Mouse (Mus musculus): ENCODE data around the gene Ovca2.

Ovca2 gene

DNA sequence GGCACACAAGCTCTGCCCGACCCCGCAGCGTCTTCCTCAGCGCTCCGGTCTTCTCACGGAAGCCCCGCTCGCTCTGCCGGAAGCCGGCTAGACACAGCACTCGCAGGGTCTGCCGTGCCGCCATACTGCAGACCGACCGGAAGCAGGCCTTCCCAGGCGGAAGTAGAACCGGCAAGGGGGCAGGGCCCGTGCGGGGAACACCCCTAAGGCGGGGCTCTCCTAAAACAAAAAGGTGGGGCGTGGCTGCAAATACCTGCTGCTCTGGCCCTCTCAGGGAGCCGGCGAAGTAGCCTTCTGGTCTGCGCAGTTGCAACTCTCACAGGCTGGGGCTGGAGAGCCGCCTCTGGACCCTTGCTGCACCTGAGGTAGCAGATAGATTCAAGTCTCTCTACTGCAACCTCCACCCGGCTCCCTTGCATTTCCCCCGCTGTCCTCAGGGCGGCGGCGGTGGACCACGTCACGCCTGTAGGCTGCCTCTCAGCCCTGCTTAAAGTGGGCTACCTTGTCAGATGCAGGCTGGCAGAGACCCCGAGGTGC, at the start of gene Ovca2:
TSS of gene Ovca2 (minus strand) at position 164 of the 537 bp plus-strand sequence.
- DNase-seq (ENCODE audit: low spot score), result peak; percentile 92

DNA sequence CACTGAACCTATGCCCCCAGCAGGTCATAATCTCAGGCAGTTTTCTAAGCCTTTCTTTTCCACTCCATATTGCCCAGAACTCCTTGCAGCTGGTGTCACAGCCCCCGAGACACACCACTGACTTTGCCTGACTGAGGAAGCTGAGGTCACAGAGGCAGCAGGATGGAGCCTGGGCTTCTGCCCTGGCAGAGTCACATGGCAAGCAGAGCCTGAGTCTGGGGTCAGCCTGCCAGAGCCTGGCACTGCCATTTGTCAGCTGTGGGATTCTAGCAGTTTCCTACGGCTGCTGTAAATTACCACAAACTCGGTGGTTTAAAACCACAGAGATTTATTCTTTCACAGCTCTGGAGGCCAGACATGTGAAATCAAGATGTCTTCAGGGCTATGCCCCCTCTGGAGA, 49.0 kb upstream of the Ovca2 start:
- DNase-seq (ENCODE audit: low spot score), result no peak

DNA sequence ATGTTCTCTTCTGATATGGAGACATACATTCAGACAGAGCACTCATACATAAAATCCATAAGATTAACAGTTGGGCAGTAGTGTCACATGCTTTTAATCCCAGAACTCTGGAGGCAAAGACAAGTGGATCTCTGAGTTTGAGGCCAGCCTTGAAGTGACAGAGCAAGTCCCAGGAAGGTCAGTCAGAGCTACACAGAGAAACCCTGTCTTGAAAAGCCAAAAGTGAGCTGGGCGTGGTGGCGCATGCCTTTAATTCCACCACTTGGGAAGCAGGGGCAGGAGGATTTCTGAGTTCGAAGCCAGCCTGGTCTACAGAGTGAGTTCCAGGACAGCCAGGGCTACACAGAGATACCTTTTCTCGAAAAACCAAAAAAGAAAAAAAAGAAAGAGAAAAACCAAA, 46.2 kb upstream of the Ovca2 start:
- DNase-seq (ENCODE audit: low spot score), result no peak

DNA sequence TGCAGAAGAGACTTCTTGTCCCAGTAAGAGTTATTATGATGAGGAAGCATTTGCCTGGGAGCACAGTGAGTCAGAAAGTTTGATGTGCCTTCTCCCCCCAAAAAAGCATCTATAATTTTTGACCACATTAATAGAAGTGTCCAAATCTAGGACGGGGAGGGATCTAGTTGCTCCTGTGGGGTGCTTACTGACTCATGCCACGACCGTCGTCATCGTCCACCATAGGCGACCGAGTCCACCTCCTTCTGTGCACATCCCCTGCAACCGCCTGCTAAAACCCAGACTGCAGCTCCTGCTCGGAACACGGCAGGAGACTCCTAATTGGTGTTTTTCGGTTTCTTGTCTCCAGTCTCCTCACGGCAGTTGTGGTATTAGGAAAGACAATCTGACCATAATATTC, 45.4 kb upstream of the Ovca2 start:
- DNase-seq (ENCODE audit: low spot score), result no peak

DNA sequence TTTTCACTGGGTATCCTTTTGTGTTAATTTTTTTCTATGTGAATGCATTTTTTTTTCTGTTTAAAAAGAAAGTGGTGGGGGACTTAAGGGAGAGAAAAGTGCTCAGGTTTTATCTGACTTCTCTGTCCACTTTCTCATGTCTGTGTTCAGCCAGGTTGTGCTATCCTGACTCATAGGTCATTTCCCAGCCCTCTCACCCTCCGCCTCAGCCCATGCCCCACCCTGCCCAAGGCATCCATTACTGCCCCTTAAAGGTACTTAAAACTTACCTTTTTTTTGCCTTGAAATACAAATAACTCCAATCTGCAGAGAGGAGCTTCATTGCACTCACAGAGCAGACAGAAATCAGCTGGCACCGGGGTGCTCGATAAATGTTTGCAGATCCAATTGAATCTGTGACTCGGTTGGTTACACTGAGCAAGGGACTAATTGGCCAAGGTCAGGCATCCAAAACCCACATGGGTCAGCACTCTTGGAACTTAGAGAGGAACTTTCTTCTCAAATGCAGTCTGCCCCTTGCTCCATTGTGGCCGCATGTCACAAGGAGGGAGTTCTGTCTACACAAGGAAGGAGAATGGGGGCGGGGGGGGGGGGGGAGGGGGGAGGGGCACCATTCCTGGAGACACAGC, 42.0 kb upstream of the Ovca2 start:
- DNase-seq (ENCODE audit: low spot score), result peak; percentile 38

DNA sequence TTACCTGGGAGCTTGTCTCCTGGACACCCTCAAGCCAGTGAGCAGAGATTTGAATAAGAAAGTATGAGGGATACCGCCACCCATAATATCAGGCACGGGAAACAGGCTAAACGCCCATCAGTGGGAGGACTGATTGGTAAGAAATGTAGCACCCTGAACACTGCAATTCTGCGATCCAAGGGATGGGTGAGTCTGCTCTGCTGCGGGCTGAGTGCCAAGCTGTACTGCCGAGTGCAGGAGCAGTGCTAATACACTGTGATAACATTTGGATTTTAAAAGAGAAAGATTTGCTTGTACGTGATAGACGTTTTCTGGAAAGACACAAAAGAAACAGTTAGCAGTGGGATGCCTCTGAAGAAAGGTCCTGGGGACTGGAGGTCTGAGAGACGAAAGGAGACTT, 41.5 kb upstream of the Ovca2 start:
- no peak for DNase-seq (ENCODE audit: low spot score)

DNA sequence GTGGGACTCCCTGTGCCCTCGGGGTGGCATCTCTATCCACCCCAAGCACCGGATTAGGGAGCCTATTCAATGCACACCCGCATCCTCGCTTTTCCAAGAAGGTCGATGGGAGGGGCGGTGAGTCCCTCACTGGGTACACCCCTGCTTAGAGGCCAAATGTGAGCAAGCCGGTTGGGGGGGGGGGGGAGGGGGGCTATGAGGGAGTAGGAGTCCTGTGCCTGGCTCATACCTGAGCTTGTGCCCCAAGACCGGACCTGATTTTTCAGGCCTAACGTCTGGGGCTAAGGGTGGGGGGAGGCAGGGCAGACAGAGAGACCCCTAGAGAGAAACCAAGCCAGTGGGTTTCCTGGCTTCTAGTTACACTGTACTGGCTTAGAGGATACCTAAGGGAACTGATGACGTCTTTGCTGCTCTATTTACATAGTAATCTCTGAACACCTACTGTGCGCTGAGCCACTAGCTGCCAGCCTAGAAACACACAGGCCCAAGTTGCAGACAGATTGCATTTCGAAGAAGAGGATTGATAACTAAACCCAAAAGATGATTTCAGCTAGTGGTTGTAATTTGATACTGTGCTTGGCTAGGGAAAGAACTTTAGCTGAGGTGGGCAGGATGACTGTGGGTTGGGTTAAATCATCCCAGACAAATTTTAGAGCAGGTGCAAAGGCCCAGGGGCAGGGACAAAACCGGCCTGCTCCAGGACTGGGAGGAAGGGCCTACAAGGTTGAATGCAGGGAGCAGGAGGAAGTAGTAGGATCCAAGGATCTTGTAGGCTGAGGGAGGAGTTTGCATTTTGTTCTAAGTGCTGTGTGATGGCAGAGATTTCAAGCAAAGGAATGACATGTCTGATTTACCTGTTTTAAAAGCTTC, 35.7 kb upstream of the Ovca2 start:
- no peak for DNase-seq (ENCODE audit: low spot score)

DNA sequence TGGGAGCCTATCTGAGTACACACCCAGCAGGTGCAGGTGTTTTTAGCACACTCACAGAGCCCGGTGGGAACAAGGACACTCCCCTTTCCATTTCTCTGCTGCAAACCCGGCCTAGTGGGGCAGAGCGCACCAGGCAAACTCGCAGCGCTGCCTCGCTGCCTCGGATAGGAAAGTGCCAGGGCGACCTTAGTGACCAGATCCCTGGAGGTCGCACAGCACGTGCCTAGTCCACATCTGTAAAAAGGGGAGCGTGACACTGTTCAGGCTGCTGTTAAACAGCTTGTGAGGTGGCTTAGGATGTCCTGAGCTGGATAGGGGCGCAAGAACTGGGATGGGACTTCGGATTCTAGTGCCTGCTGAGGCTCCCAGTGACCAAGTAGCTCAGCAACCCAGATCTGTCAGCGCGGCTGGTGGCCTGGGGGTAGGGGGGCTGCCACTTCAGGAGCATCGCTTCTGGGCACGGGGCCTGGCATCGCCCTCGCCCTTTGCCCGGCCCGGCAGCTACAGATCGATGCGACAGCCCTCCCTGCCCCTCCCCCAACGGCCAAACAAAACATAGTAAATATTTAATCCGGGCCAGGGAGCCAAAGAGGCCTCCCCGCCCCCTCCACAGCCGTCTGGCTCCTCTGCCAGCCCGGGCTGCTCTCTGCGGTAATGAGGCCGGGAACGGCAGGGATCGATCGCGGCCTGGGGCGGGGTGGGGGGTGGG, 34.9 kb upstream of the Ovca2 start:
- DNase-seq (ENCODE audit: low spot score), result peak; percentile 82

DNA sequence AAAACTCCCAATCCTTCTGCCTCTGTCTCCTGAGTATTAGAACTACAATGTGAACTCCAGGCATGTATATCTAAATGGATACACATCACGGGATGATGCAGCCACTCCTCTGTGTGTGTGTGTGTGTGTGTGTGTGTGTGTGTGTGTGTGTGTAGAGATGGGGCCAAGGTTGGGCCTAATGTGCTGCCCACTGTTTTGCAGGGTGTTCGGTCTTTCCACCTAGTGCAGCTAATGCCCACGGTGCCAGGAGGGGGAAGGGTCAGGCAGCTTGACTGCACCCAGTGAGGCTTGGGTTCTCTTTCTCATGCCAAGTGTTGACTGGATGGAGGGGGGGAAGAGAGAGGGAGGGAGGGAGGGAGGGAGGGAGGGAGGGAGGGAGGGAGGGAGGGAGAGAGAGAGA, 34.2 kb upstream of the Ovca2 start:
- no peak for DNase-seq (ENCODE audit: low spot score)

DNA sequence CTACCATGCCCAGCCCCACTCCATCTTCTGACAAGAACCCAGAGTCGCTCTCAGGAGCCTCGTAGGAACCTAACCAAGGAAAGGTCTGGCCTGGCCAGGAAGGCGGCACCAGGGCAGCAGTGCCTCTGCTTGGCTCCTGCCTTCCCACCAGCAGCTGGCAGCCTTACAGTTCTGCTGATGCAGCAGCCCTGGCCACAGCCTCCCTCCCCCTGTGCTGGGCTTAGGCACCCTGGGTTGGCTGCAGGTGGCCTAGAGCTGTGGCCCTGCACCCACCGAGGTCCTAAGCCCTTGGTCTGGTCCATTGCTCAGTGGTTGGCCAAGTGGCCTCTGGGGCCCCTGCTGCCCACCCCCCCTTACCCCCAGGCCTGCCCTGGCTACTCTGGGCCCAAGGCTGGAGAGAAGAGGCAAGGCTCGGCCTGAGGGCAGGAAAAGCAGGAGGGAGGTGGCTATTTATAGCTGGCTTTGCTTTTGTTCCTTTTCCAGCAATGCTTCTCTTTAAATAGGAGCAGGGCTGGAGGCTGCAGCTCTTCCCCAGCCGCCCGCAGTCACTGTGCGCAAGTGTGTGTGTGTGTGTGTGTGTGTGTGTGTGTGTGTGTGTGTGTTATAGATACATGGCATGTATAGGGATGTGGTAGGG, 33.5 kb upstream of the Ovca2 start:
- DNase-seq (ENCODE audit: low spot score), result no peak

DNA sequence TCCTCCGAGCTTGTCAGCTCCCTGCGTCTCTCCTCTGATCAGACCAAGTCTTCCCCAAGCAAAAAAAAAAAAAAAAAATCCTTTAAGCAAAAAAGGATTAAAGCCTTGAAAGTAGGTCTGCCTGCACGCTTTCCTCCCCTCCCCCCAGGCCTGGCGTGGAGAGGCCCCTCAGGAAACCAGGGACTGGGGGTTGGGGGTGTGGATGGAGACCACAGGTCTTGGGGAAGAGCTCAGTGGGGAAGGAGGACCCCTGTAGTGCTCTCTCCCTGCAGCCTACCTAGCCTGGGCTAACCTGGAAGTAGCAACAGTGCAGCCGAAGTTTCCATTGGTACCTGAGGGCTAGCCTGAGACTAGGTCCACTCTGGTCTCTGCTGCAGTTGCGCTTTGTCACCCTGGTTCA, 32.1 kb upstream of the Ovca2 start:
- DNase-seq (ENCODE audit: low spot score), result no peak

DNA sequence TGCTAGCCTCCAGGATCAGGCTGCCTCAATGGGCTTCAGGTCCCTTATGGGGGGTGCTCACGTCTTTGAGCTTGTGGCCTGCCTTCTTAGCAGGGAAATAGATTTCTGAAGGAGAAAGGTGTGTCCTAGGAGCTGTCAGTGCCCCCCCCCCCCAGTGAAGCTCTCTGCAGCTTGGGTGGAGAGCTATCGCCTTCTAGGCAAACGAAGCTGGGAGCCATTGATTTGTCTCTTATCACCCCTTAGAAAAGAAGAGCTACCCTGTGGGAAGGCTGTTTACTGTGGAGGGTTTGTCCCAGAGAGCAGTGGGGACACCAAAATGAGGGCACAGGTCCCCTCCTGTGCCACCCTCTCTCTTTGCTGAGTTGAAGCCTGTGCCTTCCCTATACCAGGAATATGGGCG, 31.5 kb upstream of the Ovca2 start:
- DNase-seq (ENCODE audit: low spot score), result no peak

DNA sequence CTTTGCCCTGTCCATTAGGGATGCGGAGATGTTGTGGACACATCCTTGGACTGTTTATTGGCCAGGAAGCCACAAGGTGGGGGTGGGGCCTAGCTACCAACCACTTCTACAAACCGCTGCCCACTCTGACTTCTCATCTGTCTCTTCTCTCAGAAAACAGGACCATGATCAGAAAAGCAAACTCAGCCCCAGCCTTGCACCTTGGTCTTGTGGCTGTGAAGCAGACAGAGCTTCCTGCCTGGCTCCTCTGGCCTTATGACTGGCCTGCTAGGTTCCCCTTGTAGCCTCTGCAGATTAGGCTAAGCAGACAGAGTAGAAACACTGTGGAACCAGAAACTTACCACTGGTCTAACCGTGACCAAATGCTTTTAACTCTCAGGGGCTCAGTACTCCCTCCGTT, 30.7 kb upstream of the Ovca2 start:
- no peak for DNase-seq (ENCODE audit: low spot score)

DNA sequence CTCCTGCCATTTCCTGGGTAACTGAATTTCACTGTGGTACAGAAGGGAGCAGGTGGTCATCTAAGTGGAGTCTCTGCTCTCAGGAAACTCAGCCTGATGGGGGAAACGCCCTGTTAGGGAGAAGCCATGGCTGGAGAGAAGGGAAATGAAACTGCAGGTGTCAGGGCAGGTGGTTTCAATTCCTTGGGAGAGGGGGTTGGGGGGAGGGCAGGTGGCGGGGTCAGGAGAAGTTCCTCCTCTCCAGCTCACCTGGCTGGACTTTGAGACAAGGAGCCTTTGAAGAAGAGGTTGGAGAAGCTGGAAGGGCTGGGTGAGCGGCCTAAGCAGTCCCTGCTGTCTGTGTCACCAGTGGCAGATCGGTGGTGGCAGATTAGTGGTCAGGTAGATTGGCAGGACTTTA, 27.7 kb upstream of the Ovca2 start:
- peak; percentile 67 for DNase-seq (ENCODE audit: low spot score)

DNA sequence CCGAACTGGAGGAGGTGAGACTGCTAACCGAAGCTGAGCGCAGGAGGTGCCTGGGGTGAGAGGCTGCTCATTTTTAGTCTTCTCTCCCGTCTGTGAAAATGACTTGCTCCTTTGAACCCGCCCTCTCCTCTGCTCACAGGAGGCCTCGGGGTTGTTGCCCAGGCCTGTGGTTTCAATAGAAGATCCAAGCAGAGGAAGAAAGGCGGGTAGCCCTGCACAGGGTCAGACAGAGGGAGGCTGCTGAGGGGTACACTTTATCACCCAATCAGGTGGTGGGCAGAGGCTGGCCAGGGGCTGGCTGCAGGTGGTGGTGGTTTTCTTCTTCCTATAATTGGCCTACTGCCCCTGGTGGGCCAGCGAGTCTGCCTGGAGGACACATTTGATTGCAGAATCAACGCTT, 25.8 kb upstream of the Ovca2 start:
- no peak for DNase-seq (ENCODE audit: low spot score)

DNA sequence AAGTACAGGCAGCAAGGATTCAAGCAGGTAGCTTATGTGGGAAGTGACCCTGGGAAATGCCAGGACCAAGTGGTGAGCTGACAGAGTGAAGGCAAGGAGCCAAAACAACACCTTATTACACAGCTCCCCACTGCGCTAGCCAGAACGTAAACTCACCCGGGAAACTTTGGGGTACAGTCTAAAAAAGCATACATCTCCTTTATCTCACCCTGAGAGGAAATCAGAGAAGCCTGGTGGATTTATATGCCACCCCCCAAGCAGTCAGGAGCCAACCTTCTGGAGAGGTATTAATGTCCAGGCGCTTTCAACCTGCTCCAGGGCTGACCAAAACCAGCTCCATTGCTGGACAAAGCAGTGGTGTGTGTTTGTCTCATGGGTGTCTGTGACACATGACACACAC, 25.3 kb upstream of the Ovca2 start:
- no peak for DNase-seq (ENCODE audit: low spot score)

DNA sequence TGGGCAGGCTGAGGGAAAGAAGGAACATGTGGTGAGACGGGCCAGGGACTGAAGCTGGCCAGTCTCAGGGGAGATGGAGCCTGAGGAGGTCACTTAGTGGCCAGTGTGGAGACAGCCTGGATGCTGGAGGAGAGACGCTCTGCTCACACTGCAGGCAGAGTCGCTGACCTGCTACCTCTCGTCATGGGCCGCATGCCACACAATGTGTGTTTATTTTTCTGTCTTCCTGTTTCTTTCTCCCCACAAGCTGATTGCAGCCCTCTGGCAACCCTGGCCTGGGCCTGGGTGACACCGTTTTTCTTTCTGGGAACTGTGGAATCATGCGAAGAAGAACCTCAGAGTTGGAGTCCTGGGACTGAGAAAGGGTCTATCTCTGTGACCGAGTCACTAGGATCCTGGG, 23.1 kb upstream of the Ovca2 start:
- no peak for DNase-seq (ENCODE audit: low spot score)

DNA sequence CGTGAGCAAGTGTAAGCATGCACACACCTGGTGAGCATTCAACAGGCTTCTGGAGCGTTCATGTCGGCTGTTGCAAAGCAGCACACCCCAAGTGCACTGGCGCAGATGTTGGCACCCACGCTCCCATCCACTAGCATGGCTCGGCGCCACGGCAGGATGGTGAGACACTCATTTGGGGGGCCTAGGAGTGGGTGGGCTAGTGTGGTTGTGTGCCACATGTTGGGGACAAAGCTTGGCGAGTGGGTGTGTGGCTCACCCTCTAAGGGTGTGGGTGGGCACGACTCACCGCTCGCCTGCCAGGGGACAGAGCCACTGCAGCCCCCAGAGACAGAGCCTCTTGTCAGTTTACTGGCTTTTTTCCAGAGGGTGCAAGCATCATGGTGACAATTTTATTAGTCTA, 22.3 kb upstream of the Ovca2 start:
- no peak for DNase-seq (ENCODE audit: low spot score)

DNA sequence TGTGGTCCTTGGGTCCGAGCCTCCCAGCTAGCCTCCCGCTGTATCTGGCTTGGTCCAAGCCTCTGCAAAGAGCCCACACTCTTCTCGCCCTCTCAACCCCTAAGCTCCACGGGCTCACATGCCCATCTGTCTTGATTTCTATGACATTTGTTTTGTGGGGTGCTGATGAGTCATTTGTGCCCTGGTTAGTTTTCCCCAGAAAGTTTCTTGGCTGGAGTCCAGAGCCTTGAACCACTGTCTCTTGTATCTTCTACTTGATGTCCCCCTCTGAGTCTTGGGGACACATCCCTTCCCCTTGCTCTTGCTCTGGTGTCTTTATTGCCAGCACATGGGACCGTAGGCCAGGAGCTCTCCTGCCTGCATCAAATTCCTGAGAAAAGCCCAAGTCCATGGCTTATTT, 21.3 kb upstream of the Ovca2 start:
- DNase-seq (ENCODE audit: low spot score), result no peak

DNA sequence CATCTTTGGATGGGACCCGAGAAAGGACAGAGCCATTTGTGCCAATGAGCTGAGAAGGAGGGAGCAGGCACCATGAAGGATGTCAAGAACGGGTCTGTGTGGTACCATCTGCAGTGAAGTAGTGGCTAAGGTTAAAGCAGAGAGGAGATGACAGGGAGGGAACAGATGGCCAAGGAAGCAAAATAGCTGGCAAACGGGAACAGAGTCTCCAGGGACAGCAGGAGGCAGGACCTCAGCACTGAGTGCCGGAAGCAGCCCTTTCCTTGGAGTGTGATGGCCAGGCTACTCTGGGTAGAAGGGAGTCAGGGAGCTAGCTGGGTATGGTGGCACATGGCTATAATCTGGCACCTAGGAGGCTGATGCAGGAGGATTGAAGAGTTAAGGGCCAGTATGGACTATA, 20.2 kb upstream of the Ovca2 start:
- no peak for DNase-seq (ENCODE audit: low spot score)

DNA sequence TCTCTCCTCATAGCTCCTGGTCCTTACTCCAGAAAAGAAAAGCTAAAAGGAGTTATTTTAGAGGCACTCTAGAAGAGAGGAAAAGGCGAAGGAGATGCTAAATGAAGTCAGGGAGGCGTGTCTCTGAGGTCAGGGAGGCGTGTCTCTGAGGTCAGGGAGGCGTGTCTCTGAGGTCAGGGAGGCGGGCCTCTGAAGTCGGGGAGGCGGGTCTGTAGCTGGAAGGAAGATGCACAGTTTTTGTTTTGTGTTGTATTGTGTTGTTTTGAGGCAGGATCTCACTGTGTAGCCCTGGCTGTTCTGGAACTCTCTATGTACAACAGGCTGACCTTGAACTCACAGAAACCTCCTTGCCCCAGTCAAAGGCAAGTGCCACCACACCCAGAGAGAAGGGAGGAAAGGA, 19.3 kb upstream of the Ovca2 start:
- no peak for DNase-seq (ENCODE audit: low spot score)

DNA sequence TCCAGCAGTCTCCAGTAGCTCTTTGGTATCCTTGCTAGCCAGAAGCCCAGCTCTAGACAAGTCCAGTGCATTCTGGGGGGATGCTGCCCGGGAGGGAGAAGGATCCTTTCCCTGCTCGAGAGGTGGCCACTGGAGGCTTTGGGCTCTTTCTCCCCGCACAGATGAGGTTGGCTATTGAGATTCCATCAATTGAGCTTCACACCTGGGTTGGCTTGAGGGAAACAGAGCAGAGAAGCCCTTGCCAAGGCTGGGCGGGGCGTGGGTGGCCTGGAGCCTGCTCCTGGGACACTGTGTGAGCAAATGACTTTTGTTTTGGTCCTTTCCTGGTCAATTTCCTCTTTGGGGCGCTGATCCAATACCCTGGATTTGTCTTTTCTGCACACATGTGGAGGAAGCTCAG, 17.5 kb upstream of the Ovca2 start:
- no peak for DNase-seq (ENCODE audit: low spot score)
